Mouse (Mus musculus) megakaryocyte, embryonic 14.5 days (primary cell): ENCODE results near the gene 4930467E23Rik.
"Not testable (repeated sequence)": the region's sequence is repeated elsewhere in the genome, so short reads cannot be mapped to it uniquely, and the experiment has no call there.

Experiments
- FLI1 ChIP-seq: IDR thresholded peaks from 2 replicates; pipeline ENCODE4 v1.6.1; 2012; ENCODE audit warnings: low read length, inconsistent platforms, mixed read lengths
- GATA1 ChIP-seq: IDR thresholded peaks from 3 replicates; pipeline ENCODE4 v1.6.1; 2012; ENCODE audit warnings: mixed read lengths, low read length, inconsistent platforms, borderline replicate concordance

DNA sequence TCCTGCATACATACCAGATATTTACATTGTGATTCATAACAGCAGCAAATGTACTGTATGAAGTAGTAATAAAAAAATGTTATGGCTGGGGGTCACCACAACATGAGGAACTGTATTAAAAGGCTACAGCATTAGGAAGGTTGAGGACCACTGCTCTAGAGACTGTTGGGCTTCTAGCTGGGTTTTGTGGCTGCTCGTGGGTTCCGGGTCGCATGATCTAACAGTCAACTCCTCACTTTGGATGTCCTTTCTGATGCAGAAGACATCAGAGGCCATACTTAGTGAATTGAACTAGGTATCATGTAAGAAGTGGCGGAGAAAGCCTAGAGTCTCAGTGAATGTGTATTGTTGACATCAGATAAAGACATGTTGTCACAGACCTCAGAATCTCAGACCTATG, 19.9 kb upstream of the 4930467E23Rik start:
- not testable (repeated sequence) for TF ChIP-seq GATA1, FLI1
